Mouse (Mus musculus) embryonic facial prominence, embryonic 10.5 days (tissue): Measurements from ENCODE around the gene Lrmda. TPM values are rescaled to one million over a fixed set of nuclear protein-coding genes. Genes with fewer than 3 reads are reported as not detected.

ENCODE experiments used
- microRNA-seq: library from miRNA; unstranded; fragments of <30 nt; microRNA quantifications from one replicate; pipeline ENCODE4, GENCODE M21; 2017
- polyA plus RNA-seq: library from polyadenylated mRNA; unstranded; fragments of >200 nt; fragmentation: Nextera tagmentation; extraction: Ambion mirVana; gene quantifications from 2 replicates; pipeline ENCODE4 v1.2.1, GENCODE M21; 2016

Gene Lrmda
- polyA plus RNA-seq, 1 experiment from 2014 or later = 0.88 TPM

Small RNA genes lying within 50 kb of the gene (microRNA-seq; reads per million reads assigned to microRNA genes)
- not detected for gene Gm27532

Other genes with a start within 250 kb of the Lrmda start
- 286 TPM in 2 replicates for gene Vdac2, start 194.5 kb upstream of the Lrmda start, polyA plus RNA-seq
- gene Comtd1, start 170.7 kb upstream of the Lrmda start, polyA plus RNA-seq = 17.4 and 18.3 TPM in 2 replicates
- gene Zfp503, start 30.1 kb upstream of the Lrmda start, polyA plus RNA-seq = 9.7 and 12.5 TPM in 2 replicates